Mouse (Mus musculus) embryo, embryonic 11.5 days (tissue): ENCODE measurements around the gene Gm21028.
"Not testable (repeated sequence)": the region's sequence is repeated elsewhere in the genome, so short reads cannot be mapped to it uniquely, and the experiment has no call there.

ENCODE experiments used
- DNase-seq: peaks from one replicate; pipeline ENCODE4 v3.0.0-alpha.2; 2012; ENCODE audit warnings: low read depth, low spot score

Gene Gm21028

DNA sequence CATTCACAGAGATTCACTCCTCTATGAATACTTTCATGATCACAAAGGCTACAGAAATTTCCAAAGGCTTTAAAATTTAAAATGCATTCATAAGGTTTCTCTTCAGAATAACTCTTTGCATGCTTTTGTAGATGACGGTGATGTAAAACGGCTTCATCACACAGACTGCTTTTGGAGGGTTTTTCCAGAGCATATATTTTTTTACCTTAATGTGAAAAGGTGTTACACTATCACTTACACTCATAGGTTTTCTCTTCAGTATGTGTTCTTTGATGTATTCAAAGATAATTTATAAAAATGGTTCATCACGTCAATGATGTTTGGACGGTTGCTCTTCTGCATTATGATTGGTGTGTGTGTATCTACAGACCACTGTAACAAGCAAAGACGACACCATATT, at the start of gene Gm21028:
Gene Gm21028, minus strand, starts transcription at position 101 of the 400 bp plus-strand sequence.
- DNase-seq, result no peak

- not testable (repeated sequence) for DNase-seq
These were observed 17.3 kb upstream of the Gm21028 start for GRCm38 (mm10) chr7:42595666-42596065.

- not testable (repeated sequence) for DNase-seq
These were observed 14.0 kb upstream of the Gm21028 start, which contains the start of gene Zfp977 for GRCm38 (mm10) chr7:42592413-42592812. Gene Zfp977, minus strand, starts transcription at chr7:42592547.

DNA sequence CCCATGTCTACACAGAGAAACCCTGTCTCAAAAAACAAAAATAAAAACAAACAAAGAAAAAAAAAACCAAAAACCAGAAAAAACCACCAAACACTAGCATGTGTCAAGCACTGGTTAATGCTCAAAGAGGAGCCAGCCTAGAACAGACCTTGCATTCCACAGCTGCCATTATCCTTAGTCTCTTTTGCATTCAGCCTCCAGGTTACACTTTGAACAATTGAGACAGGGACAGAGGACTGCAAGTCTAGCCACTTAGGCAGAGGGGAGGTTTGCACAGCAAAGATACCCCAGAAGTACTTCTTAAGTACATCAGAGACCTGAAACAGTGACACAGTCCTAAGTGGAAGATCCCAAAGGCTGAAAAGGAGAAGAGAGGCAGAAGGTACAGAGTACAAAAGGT, 12.9 kb upstream of the Gm21028 start:
- DNase-seq, result not testable (repeated sequence)

DNA sequence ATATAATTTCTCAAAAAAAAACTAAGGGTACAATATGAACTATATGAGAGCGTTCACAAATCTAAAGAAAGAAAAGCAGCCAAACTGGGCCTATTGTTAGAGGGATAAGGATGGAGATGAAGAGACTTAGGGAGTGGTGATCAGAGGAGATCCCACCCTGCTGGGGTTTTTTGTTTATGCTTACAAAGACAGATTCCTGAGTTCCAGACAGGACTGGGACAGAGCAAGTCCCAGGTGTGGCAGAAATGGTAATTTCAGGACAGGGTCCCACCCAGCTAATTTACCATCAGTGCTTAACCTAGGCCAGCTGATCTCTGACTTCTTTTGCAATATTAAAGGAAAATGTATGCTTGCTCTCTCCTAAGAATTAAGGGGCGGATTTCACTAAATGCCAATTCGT, 26.6 kb downstream of the Gm21028 start:
- no peak for DNase-seq
